Mouse (Mus musculus) 416B (cell line): Measurements from ENCODE around the gene Sertad3.
A peak's percentile ranks its signal among the peaks of the same experiment; 100 is the strongest.
"Not testable (repeated sequence)": the region's sequence is repeated elsewhere in the genome, so short reads cannot be mapped to it uniquely, and the experiment has no call there.

Source experiments
- DNase-seq: peaks from one replicate; pipeline ENCODE4 v3.0.0; 2011; ENCODE audit warnings: low read depth

Sertad3 gene

GRCm38 (mm10) chr7:27493022-27493421 lies 19.5 kb downstream of the Sertad3 start:
- DNase-seq, result no peak

- DNase-seq, result no peak
Measured at GRCm38 (mm10) chr7:27493450-27493849, 19.9 kb downstream of the Sertad3 start.

GRCm38 (mm10) chr7:27494659-27495367 lies 21.2 kb downstream of the Sertad3 start:
- not testable (repeated sequence) for DNase-seq

- DNase-seq, result no peak
Measured at GRCm38 (mm10) chr7:27499036-27499435, 25.5 kb downstream of the Sertad3 start, which contains the start of gene Prx. Gene Prx (plus strand): TSS chr7:27499324.

- DNase-seq, result no peak
Measured at GRCm38 (mm10) chr7:27501620-27502019, 28.1 kb downstream of the Sertad3 start.

GRCm38 (mm10) chr7:27506765-27507370 lies 33.3 kb downstream of the Sertad3 start:
- peak; percentile 66 for DNase-seq

- DNase-seq, result peak; percentile 99
Measured at GRCm38 (mm10) chr7:27507711-27508647, 34.4 kb downstream of the Sertad3 start.

- peak; percentile 91 for DNase-seq
Measured at GRCm38 (mm10) chr7:27508648-27509005, 35.1 kb downstream of the Sertad3 start.

GRCm38 (mm10) chr7:27510809-27511208 lies 37.2 kb downstream of the Sertad3 start:
- DNase-seq, result no peak

- no peak for DNase-seq
Measured at GRCm38 (mm10) chr7:27514961-27515360, 41.4 kb downstream of the Sertad3 start.

GRCm38 (mm10) chr7:27518314-27518713 lies 44.7 kb downstream of the Sertad3 start:
- no peak for DNase-seq

- no peak for DNase-seq
Measured at GRCm38 (mm10) chr7:27520104-27520503, 46.5 kb downstream of the Sertad3 start.

- DNase-seq, result no peak
Measured at GRCm38 (mm10) chr7:27520599-27520998, 47.0 kb downstream of the Sertad3 start.

GRCm38 (mm10) chr7:27522967-27523366 lies 49.4 kb downstream of the Sertad3 start, which contains the start of gene Hipk4:
Gene Hipk4 (plus strand): TSS chr7:27523267.
- DNase-seq, result no peak

- DNase-seq, result no peak
Measured at GRCm38 (mm10) chr7:27523805-27524204, 50.2 kb downstream of the Sertad3 start.

GRCm38 (mm10) chr7:27526039-27526827 lies 52.7 kb downstream of the Sertad3 start:
- peak; percentile 83 for DNase-seq
